Mouse (Mus musculus): ENCODE measurements around the gene Tmod1. TPM values are rescaled to one million over a fixed set of nuclear protein-coding genes. Genes with fewer than 3 reads are reported as not detected.

Gene Tmod1
- polyA plus RNA-seq, 1 experiment from 2014 or later = 0.80 TPM

DNA sequence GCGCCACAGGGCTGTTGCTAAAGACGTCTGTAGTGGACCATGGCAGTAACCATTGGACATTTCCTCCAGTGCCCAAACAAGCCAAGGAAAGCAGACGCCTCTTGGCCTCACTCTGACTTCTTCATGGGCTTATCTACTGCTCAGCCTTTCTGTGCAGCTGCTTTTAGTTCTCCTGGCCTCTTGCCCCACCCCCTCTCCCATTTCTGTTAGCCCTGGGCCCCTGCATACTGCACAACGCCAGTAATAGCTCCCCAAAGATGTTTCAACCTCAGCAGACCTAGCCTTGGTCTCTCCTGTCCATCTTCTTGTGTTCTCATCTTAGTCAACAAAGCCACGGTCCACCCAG lies 3.7 kb downstream of the Tmod1 start:
- no peak overlapping the region for H3K4me3 ChIP-seq (ENCODE audit: low read depth, low read length)
- no peak overlapping the region for H3K9ac ChIP-seq (ENCODE audit: low read length)
- ATAC-seq (no peak), DNase-seq (ENCODE audit: low spot score) (no peak)
- WGBS = 34% methylated on average over 5 of the region's 5 CpGs
- H3K4me1 ChIP-seq (ENCODE audit: control insufficient read depth, insufficient read depth, low read length) = peaks cover 9% of the 10 kb centered on the region
- H3K9me3 ChIP-seq (replicated peaks; ENCODE audit: control insufficient read depth, low read length) = no peaks in the 10 kb centered on the region
- no peak overlapping the region for H3K27ac ChIP-seq (ENCODE audit: low read depth, low read length)
- no peaks in the 10 kb centered on the region for H3K36me3 ChIP-seq (ENCODE audit: control insufficient read depth, insufficient read depth, low read length)
- no peak overlapping the region for H3K4me2 ChIP-seq (ENCODE audit: low read length)
- peaks cover 26% of the 10 kb centered on the region for H3K27me3 ChIP-seq (replicated peaks; ENCODE audit: control insufficient read depth, insufficient read depth, low read length)

GRCm38 (mm10) chr4:46043361-46043760 lies 4.6 kb downstream of the Tmod1 start:
- peaks cover 26% of the 10 kb centered on the region for H3K27me3 ChIP-seq (replicated peaks; ENCODE audit: control insufficient read depth, insufficient read depth, low read length)
- no peaks in the 10 kb centered on the region for H3K9me3 ChIP-seq (replicated peaks; ENCODE audit: control insufficient read depth, low read length)
- H3K9ac ChIP-seq (ENCODE audit: low read length) = no peak overlapping the region
- DNase-seq (ENCODE audit: low spot score) (no peak), ATAC-seq (no peak)
- H3K4me3 ChIP-seq (ENCODE audit: low read depth, low read length) = no peak overlapping the region
- no peak overlapping the region for H3K27ac ChIP-seq (ENCODE audit: low read depth, low read length)
- WGBS = 79% methylated on average over 8 of the region's 8 CpGs
- peaks cover 9% of the 10 kb centered on the region for H3K4me1 ChIP-seq (ENCODE audit: control insufficient read depth, insufficient read depth, low read length)
- no peaks in the 10 kb centered on the region for H3K36me3 ChIP-seq (ENCODE audit: control insufficient read depth, insufficient read depth, low read length)
- no peak overlapping the region for H3K4me2 ChIP-seq (ENCODE audit: low read length)

DNA sequence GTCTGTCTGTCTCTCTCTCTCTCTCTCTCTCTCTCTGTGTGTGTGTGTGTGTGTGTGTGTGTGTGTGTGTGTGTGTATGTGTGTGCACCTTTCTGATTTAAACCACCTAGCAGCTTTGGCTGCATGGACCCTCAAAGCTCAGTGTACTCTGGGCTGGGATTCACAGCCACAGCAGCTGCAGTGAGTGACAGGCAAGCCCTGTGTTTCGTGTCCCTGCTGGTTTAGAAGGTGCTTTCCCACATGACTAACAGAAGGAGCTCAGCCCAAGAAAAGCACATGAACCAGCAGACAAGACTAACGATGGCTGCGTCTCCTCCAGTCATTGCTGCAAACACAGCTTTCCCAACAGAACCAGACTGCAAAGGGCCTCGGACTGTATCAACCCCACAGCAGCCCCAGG lies 9.2 kb downstream of the Tmod1 start:
- no peak overlapping the region for H3K9ac ChIP-seq (ENCODE audit: low read length)
- DNase-seq (ENCODE audit: low spot score) (no peak), ATAC-seq (no peak)
- WGBS = 66% methylated on average over 4 of the region's 4 CpGs
- H3K4me3 ChIP-seq (ENCODE audit: low read depth, low read length) = no peak overlapping the region
- no peak overlapping the region for H3K4me2 ChIP-seq (ENCODE audit: low read length)
- no peaks in the 10 kb centered on the region for H3K4me1 ChIP-seq (ENCODE audit: control insufficient read depth, insufficient read depth, low read length)
- no peaks in the 10 kb centered on the region for H3K9me3 ChIP-seq (replicated peaks; ENCODE audit: control insufficient read depth, low read length)
- no peak overlapping the region for H3K27ac ChIP-seq (ENCODE audit: low read depth, low read length)
- H3K27me3 ChIP-seq (replicated peaks; ENCODE audit: control insufficient read depth, insufficient read depth, low read length) = no peaks in the 10 kb centered on the region
- H3K36me3 ChIP-seq (ENCODE audit: control insufficient read depth, insufficient read depth, low read length) = no peaks in the 10 kb centered on the region

DNA sequence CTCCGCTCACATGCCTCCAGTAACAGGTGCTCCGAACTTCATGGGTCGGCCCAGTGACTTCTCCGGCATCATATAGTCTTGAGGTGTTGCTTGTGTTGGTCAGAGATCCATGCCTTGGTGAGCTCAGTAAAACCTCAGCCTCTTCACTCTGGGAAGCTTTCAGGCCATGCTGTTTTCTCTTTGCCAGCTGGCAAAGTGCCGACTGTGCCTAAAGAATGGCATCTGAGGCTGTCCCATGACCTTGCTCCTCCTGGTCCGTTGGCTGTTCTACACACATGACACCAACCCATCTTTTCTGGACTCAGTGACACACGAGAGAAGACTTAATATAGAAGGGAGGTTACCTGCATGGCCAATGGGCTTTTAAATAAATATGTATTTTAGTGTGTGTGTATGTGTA lies 9.7 kb downstream of the Tmod1 start:
- no peak overlapping the region for H3K4me2 ChIP-seq (ENCODE audit: low read length)
- H3K9ac ChIP-seq (ENCODE audit: low read length) = no peak overlapping the region
- no peaks in the 10 kb centered on the region for H3K4me1 ChIP-seq (ENCODE audit: control insufficient read depth, insufficient read depth, low read length)
- no peak for ATAC-seq
- H3K27me3 ChIP-seq (replicated peaks; ENCODE audit: control insufficient read depth, insufficient read depth, low read length) = no peaks in the 10 kb centered on the region
- no peaks in the 10 kb centered on the region for H3K36me3 ChIP-seq (ENCODE audit: control insufficient read depth, insufficient read depth, low read length)
- no peak for DNase-seq (ENCODE audit: low spot score)
- WGBS = 89% methylated on average over 7 of the region's 7 CpGs
- H3K27ac ChIP-seq (ENCODE audit: low read depth, low read length) = no peak overlapping the region
- H3K9me3 ChIP-seq (replicated peaks; ENCODE audit: control insufficient read depth, low read length) = no peaks in the 10 kb centered on the region
- no peak overlapping the region for H3K4me3 ChIP-seq (ENCODE audit: low read depth, low read length)

GRCm38 (mm10) chr4:46053323-46054107 lies 14.8 kb downstream of the Tmod1 start:
- H3K27me3 ChIP-seq (replicated peaks; ENCODE audit: control insufficient read depth, insufficient read depth, low read length) = no peaks in the 10 kb centered on the region
- no peak overlapping the region for H3K27ac ChIP-seq (ENCODE audit: low read depth, low read length)
- H3K9me3 ChIP-seq (replicated peaks; ENCODE audit: control insufficient read depth, low read length) = 0 out of 2 replicates have a peak, but pooled peaks cover 5% of the 10 kb centered on the region
- no peaks in the 10 kb centered on the region for H3K4me1 ChIP-seq (ENCODE audit: control insufficient read depth, insufficient read depth, low read length)
- H3K4me3 ChIP-seq (ENCODE audit: low read depth, low read length) = no peak overlapping the region
- DNase-seq (ENCODE audit: low spot score) = no peak
- no peaks in the 10 kb centered on the region for H3K36me3 ChIP-seq (ENCODE audit: control insufficient read depth, insufficient read depth, low read length)
- 83% methylated on average over 9 of the region's 9 CpGs for WGBS
- no peak overlapping the region for H3K4me2 ChIP-seq (ENCODE audit: low read length)
- H3K9ac ChIP-seq (ENCODE audit: low read length) = no peak overlapping the region
- no peak for ATAC-seq

DNA sequence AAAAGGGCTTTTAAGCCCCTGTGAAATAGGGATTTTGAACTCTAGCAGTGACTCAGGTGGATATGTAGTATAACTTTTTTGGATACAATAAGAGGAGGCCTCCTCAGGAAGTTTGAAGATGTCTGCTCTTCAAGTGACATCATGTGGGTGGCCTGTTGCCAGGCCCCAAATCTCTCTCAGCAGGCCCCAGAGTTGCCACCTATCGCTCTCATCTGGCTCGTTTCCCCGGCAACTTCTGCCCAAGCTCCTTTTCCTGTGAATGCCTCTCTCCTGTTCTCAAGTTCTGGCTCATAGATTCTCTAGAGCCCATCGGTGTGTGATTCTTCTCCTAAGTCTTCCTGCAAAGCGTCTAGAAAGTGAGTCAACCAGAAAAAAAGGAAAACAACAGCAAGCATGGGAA lies 17.4 kb downstream of the Tmod1 start:
- WGBS = 82% methylated on average over 5 of the region's 5 CpGs
- ATAC-seq = no peak
- no peak for DNase-seq (ENCODE audit: low spot score)
- Histone ChIP-seq H3K27ac (ENCODE audit: low read depth, low read length) (no peak overlapping the region), H3K9ac (ENCODE audit: low read length) (no peak overlapping the region), H3K4me2 (ENCODE audit: low read length) (no peak overlapping the region), H3K27me3 (replicated peaks; ENCODE audit: control insufficient read depth, insufficient read depth, low read length) (no peaks in the 10 kb centered on the region), H3K4me3 (ENCODE audit: low read depth, low read length) (no peak overlapping the region), H3K36me3 (ENCODE audit: control insufficient read depth, insufficient read depth, low read length) (no peaks in the 10 kb centered on the region), H3K9me3 (replicated peaks; ENCODE audit: control insufficient read depth, low read length) (0 out of 2 replicates have a peak, but pooled peaks cover 5% of the 10 kb centered on the region), H3K4me1 (ENCODE audit: control insufficient read depth, insufficient read depth, low read length) (no peaks in the 10 kb centered on the region)

DNA sequence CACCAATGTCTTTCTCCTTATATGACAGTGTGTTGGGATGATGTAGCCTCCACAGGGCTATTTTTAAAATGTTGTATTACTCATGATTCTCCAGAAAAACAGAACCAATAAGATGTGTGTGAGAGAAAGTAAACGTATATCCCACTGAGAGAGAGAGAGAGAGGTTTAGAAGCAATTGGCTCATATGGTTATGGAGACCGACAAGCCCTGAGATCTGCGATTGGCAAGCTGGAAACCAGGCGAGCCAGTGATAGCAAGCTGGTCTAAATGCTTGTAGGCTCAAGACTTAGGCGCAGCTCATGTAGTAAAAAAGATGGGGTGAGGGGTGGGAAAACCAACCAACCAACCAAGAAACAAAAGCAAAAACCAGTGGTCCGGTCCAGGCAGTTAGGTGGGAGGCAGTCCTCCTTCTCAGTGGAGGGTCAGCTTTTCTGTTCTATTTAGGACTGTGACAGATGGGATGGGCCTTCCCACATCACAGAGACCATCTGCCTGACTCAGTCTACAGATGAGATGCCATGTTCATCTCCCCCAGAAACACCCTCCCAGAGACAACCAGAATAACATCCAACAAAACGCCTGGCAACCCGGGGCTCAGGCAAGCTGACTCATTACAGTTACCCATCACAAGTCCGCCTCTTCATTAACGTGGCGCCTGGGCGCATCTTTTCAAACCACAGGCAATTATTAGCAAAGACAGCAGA lies 22.7 kb downstream of the Tmod1 start:
- no peaks in the 10 kb centered on the region for H3K4me1 ChIP-seq (ENCODE audit: control insufficient read depth, insufficient read depth, low read length)
- no peaks in the 10 kb centered on the region for H3K27me3 ChIP-seq (replicated peaks; ENCODE audit: control insufficient read depth, insufficient read depth, low read length)
- 0 out of 2 replicates have a peak, but pooled peaks cover 5% of the 10 kb centered on the region for H3K9me3 ChIP-seq (replicated peaks; ENCODE audit: control insufficient read depth, low read length)
- H3K4me2 ChIP-seq (ENCODE audit: low read length) = no peak overlapping the region
- no peak overlapping the region for H3K9ac ChIP-seq (ENCODE audit: low read length)
- WGBS = 83% methylated on average over 12 of the region's 12 CpGs
- ATAC-seq (no peak), DNase-seq (ENCODE audit: low spot score) (no peak)
- no peak overlapping the region for H3K4me3 ChIP-seq (ENCODE audit: low read depth, low read length)
- H3K27ac ChIP-seq (ENCODE audit: low read depth, low read length) = no peak overlapping the region; the same call in 1 of the 2 replicates
- H3K36me3 ChIP-seq (ENCODE audit: control insufficient read depth, insufficient read depth, low read length) = no peaks in the 10 kb centered on the region

DNA sequence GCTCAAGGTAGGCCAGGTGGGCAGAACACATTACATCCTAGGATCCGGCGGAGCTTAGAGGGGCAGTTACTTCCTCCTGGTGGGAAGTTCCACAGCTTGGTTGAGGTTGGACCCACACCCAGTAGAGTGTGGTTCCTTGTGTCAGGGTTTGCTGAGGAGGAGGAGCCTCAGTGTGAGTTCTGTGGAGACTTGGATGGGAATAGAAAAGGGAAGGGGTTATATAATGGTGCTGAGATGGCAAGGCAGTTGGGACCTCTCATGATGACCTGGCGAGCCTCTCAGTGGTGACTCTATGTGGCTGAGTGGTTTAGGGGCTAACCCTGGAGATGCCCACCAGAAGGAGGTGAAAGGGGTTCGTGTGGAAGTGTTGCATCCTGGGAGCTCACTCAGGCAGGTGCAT lies 25.1 kb downstream of the Tmod1 start:
- no peaks in the 10 kb centered on the region for H3K36me3 ChIP-seq (ENCODE audit: control insufficient read depth, insufficient read depth, low read length)
- H3K9ac ChIP-seq (ENCODE audit: low read length) = no peak overlapping the region
- no peak overlapping the region for H3K4me3 ChIP-seq (ENCODE audit: low read depth, low read length)
- no peaks in the 10 kb centered on the region for H3K9me3 ChIP-seq (replicated peaks; ENCODE audit: control insufficient read depth, low read length)
- H3K4me1 ChIP-seq (ENCODE audit: control insufficient read depth, insufficient read depth, low read length) = no peaks in the 10 kb centered on the region
- DNase-seq (ENCODE audit: low spot score) = no peak
- no peak overlapping the region for H3K27ac ChIP-seq (ENCODE audit: low read depth, low read length)
- H3K4me2 ChIP-seq (ENCODE audit: low read length) = no peak overlapping the region
- 85% methylated on average over 4 of the region's 4 CpGs for WGBS
- H3K27me3 ChIP-seq (replicated peaks; ENCODE audit: control insufficient read depth, insufficient read depth, low read length) = no peaks in the 10 kb centered on the region
- no peak for ATAC-seq

GRCm38 (mm10) chr4:46064263-46064662 lies 25.5 kb downstream of the Tmod1 start:
- 59% methylated on average over 8 of the region's 8 CpGs for WGBS
- Histone ChIP-seq H3K9me3 (replicated peaks; ENCODE audit: control insufficient read depth, low read length) (no peaks in the 10 kb centered on the region), H3K36me3 (ENCODE audit: control insufficient read depth, insufficient read depth, low read length) (no peaks in the 10 kb centered on the region), H3K27ac (ENCODE audit: low read depth, low read length) (no peak overlapping the region), H3K27me3 (replicated peaks; ENCODE audit: control insufficient read depth, insufficient read depth, low read length) (no peaks in the 10 kb centered on the region), H3K4me1 (ENCODE audit: control insufficient read depth, insufficient read depth, low read length) (no peaks in the 10 kb centered on the region), H3K4me2 (ENCODE audit: low read length) (no peak overlapping the region), H3K9ac (ENCODE audit: low read length) (no peak overlapping the region), H3K4me3 (ENCODE audit: low read depth, low read length) (no peak overlapping the region)
- DNase-seq (ENCODE audit: low spot score) (no peak), ATAC-seq (no peak)

All from forebrain, embryonic 14.5 days (tissue).